Mouse (Mus musculus) myocyte (in vitro differentiated cells): ENCODE results near the gene Arhgap17.

ENCODE experiments used
- E2F4 ChIP-seq: IDR thresholded peaks from one replicate; pipeline ENCODE4 v1.6.1; 2011; ENCODE audit warnings: mild to moderate bottlenecking, control low read depth, moderate library complexity; ENCODE audit not compliant: insufficient read depth
- POLR2A ChIP-seq: IDR thresholded peaks from one replicate; pipeline ENCODE4 v1.6.1; 2011; ENCODE audit warnings: low read depth, mild to moderate bottlenecking, control low read depth, moderate library complexity; ENCODE audit not compliant: insufficient read length
- POLR2AphosphoS2 ChIP-seq: IDR thresholded peaks from one replicate; pipeline ENCODE4 v1.6.1; 2011; ENCODE audit warnings: low read depth, control low read depth; ENCODE audit not compliant: insufficient read length
- USF1 ChIP-seq: IDR thresholded peaks from one replicate; pipeline ENCODE4 v1.6.1; 2011; ENCODE audit warnings: low read depth, mild to moderate bottlenecking, control low read depth, moderate library complexity

DNA sequence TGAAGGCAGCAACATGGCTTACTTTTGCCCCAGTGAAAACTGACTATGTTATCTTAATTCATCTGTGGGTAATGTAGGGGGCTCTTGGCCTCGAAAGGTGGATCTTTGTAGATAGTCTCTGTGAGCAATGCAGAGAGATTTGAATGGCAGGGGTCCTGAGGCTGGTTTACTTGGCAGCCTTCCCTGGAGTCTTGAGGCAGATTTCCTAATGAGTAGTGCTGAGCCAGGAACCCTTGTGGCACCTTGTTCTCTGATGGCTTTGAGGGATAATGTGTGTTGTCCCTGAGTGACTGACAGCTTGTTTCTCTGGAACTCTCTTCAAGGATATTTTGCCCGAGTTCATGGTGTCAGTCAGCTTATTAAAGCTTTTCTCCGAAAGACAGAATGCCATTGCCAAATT lies 31.4 kb upstream of the Arhgap17 start:
- TF ChIP-seq USF1 (no peak), POLR2A (no peak), POLR2AphosphoS2 (no peak), E2F4 (no peak)
